Mouse (Mus musculus): ENCODE data around the gene Cetn4. TPM values are rescaled to one million over a fixed set of nuclear protein-coding genes. Genes with fewer than 3 reads are reported as not detected.

Gene Cetn4
- polyA plus RNA-seq, 1 experiment = 7.8 TPM

DNA sequence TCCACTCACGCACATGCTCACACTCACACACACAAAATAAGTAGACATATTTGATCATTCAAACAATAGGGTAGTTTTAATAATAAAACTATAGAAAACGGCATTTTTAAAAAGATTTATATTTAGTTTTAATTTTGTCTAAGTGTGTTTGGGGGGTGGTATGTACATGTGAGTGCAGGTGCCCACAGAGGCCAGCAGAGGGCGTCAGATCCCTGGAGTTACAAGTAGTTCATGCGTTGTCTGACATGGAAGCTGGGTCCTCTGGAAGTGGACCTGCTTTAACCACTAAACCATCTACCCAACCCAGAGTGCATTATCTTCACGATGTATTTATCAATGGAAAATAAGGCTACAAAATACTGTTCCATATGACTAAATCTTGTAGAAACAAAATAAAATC is 28.6 kb upstream of the Cetn4 start:
- Histone ChIP-seq H3K36me3 (replicated peaks; ENCODE audit: low read length) (no peaks in the 10 kb centered on the region), H3K9me3 (no peaks in the 10 kb centered on the region), H3K4me3 (replicated peaks) (no peak overlapping the region), H3K4me1 (no peaks in the 10 kb centered on the region), H3K27me3 (replicated peaks) (peaks cover 38% of the 10 kb centered on the region)
- TF ChIP-seq FLI1 (IDR thresholded peaks at IDR 0.05; ENCODE audit: low read length) = no peak
- no peak for TF ChIP-seq GATA1 (IDR thresholded peaks at IDR 0.05; ENCODE audit: borderline replicate concordance, low read length)

DNA sequence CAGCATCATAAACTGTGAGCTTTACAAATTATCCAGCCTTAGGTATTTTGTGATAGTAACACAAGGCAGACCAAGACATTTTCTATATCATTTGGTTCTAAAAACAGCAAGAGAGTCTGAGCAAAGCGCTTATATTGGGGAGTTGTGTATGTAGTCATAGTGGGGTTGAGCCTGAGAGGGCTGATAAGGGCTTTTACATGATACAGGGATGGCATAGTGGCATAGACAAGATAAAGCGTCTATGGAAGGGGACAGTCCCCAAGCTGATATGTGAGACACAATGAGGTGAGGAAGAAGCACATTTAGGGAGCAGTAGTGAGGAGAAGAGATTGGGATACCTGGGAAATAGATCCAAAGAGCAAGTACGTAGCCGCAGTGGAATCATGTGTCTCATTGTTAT is 21.5 kb upstream of the Cetn4 start:
- Histone ChIP-seq H3K4me3 (replicated peaks) (no peak overlapping the region), H3K9me3 (no peaks in the 10 kb centered on the region), H3K4me1 (peaks cover 15% of the 10 kb centered on the region), H3K27me3 (replicated peaks) (peaks cover 24% of the 10 kb centered on the region), H3K36me3 (replicated peaks; ENCODE audit: low read length) (no peaks in the 10 kb centered on the region)
- TF ChIP-seq FLI1 (IDR thresholded peaks at IDR 0.05; ENCODE audit: low read length) (no peak), GATA1 (IDR thresholded peaks at IDR 0.05; ENCODE audit: borderline replicate concordance, low read length) (no peak)

DNA sequence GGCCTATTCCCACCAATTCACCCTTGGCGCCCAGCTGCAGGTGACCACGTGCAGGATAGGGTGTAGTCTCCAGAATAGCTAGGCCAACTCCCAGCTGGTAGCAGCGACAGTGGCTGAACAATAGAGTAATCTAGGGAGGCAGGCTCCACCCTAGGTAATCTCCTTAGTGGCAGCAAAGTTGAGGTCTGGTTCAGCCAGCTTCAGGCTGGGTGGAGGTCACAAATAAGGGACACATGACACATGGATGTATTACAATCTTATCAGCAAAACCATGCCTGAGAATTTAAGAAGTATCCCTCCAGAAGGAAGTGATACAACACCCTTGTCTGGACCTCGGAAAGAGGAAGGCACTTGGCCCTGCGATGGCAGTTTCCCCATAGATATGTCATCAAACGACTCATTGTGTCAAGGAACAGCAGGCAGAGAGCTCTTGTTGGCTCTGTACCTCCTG is 19.5 kb upstream of the Cetn4 start:
- Histone ChIP-seq H3K27me3 (replicated peaks) (peaks cover 23% of the 10 kb centered on the region), H3K4me1 (peaks cover 22% of the 10 kb centered on the region), H3K9me3 (no peaks in the 10 kb centered on the region), H3K36me3 (replicated peaks; ENCODE audit: low read length) (no peaks in the 10 kb centered on the region), H3K4me3 (replicated peaks) (peak overlapping the region; percentile 43)
- TF ChIP-seq FLI1 (IDR thresholded peaks at IDR 0.05; ENCODE audit: low read length) = no peak

DNA sequence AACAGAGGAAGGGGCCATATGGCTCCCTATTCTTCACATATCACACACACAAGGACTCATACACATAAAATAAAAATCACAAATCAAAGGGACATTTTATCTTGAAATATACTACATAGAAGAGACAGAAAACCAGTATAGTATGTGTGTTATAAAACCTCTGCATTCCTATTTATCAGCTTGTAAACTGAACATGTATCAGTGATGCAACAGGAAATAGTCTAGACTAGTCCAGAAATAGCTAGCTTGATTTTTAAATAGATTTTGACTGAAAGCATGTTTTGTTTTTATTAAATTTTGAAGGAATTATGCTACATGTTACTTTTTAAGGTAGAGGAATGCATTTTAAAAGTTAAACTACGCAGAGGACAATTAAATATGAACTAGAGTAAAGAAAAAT is 17.5 kb upstream of the Cetn4 start:
- peaks cover 19% of the 10 kb centered on the region for H3K27me3 ChIP-seq (replicated peaks)
- peaks cover 38% of the 10 kb centered on the region for H3K4me1 ChIP-seq
- TF ChIP-seq FLI1 (IDR thresholded peaks at IDR 0.05; ENCODE audit: low read length) (no peak), GATA1 (IDR thresholded peaks at IDR 0.05; ENCODE audit: borderline replicate concordance, low read length) (no peak)
- no peaks in the 10 kb centered on the region for H3K36me3 ChIP-seq (replicated peaks; ENCODE audit: low read length)
- no peaks in the 10 kb centered on the region for H3K9me3 ChIP-seq
- H3K4me3 ChIP-seq (replicated peaks) = no peak overlapping the region

DNA sequence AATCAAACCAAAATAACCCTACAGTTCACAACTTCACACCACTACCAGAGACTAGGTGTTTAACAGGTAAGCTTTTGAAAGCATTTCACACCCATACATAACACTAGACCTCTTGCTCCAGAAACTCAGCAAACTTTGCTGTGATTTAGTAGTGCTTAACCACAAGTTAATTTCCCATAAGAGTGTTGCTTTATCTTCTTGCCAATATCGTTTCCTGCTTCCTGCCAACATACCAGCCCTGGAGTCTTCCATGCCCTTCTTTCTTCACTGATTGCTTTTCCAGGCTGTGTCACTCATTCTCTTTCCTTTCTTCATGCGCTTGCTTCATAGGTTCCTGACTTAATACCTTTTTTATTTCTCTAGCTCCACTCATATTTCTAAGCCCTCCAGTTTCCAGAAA is 16.0 kb upstream of the Cetn4 start:
- TF ChIP-seq FLI1 (IDR thresholded peaks at IDR 0.05; ENCODE audit: low read length) (no peak), GATA1 (IDR thresholded peaks at IDR 0.05; ENCODE audit: borderline replicate concordance, low read length) (no peak)
- H3K36me3 ChIP-seq (replicated peaks; ENCODE audit: low read length) = no peaks in the 10 kb centered on the region
- H3K9me3 ChIP-seq = no peaks in the 10 kb centered on the region
- peaks cover 14% of the 10 kb centered on the region for H3K27me3 ChIP-seq (replicated peaks)
- H3K4me3 ChIP-seq (replicated peaks) = no peak overlapping the region
- H3K4me1 ChIP-seq = peaks cover 47% of the 10 kb centered on the region

DNA sequence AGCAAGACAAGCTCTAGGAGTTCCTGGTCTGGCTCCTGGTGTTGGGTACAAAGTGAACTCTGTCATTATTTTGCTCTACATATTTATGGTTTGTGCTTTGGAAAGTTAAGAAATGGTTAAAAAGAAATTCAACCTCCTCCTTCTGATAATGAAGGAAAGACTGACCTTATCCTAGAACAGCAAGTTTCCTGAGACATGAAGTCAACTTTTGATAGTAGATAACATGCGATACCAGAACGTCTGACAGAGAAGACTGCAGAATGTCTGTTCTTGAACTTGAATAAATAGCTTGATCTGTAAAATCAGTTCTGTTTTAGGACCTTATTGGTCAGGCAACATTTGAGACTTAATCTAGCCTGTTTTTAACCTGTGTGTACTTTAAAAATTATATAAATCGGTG is 14.1 kb upstream of the Cetn4 start:
- TF ChIP-seq FLI1 (IDR thresholded peaks at IDR 0.05; ENCODE audit: low read length) = no peak
- TF ChIP-seq GATA1 (IDR thresholded peaks at IDR 0.05; ENCODE audit: borderline replicate concordance, low read length) = no peak
- Histone ChIP-seq H3K27me3 (replicated peaks) (peaks cover 14% of the 10 kb centered on the region), H3K4me3 (replicated peaks) (no peak overlapping the region), H3K36me3 (replicated peaks; ENCODE audit: low read length) (peaks cover 5% of the 10 kb centered on the region), H3K4me1 (peaks cover 38% of the 10 kb centered on the region), H3K9me3 (no peaks in the 10 kb centered on the region)

DNA sequence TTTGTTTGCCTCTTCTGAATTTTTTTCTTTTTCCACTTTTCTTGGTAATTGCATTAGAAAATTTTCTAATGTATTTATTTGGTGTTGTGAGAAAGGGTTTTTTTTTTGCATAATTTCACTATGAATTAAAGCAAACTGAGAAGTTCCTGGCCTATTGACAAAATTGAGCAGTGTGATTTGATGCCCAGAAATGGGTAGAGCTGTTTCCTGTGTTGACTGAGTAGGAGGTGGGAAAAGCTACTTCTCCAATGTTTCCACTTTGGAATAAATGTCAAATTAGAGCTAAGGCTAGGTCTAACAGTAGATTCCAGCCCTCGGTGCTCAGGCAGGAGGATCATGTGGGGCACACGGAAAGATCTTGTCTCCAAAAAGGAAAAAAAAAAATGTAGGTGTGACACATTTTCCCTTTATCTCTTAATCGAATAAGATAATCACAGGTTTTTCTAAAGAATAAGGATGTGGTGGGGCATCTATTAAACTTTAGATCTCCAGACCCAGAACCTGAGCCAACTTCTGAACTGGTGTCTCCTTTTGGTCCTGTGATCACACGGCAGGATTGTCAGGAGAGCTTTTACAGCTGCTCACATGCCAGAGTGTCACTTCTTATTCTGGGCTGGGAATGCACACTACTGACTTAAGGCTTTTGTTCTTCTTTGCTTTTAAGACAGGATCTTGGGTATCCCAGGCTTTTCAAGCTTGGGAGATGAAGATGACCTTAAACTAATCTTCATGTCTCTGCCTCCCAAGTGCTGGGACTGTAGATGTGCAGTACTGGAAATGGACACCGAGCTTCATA is 13.0 kb upstream of the Cetn4 start:
- Histone ChIP-seq H3K4me3 (replicated peaks) (no peak overlapping the region), H3K9me3 (no peaks in the 10 kb centered on the region), H3K36me3 (replicated peaks; ENCODE audit: low read length) (peaks cover 15% of the 10 kb centered on the region), H3K4me1 (peaks cover 33% of the 10 kb centered on the region), H3K27me3 (replicated peaks) (peaks cover 12% of the 10 kb centered on the region)
- TF ChIP-seq FLI1 (IDR thresholded peaks at IDR 0.05; ENCODE audit: low read length) = no peak

DNA sequence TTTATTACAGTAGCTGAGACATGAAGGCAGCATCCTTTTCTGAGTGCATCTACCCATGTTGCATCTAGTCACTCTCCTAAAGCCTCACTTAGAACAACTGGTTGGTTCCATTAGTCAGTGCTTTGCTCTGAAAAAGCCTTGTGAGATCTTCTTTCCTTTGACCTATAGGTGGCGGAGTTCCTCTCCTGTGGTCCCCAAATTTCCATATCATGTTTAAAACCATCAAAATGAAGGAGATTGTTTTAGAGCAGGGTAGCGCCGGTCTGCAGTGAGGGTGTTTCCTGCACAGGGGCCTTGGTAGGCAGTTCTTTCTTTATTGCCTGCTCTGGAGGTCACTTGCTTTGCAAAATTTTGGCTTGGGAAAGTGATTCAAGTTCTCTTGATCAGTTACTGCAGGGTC is 11.8 kb upstream of the Cetn4 start:
- Histone ChIP-seq H3K4me3 (replicated peaks) (no peak overlapping the region), H3K36me3 (replicated peaks; ENCODE audit: low read length) (peaks cover 27% of the 10 kb centered on the region), H3K27me3 (replicated peaks) (peaks cover 8% of the 10 kb centered on the region), H3K9me3 (no peaks in the 10 kb centered on the region), H3K4me1 (peaks cover 34% of the 10 kb centered on the region)
- TF ChIP-seq GATA1 (IDR thresholded peaks at IDR 0.05; ENCODE audit: borderline replicate concordance, low read length) = no peak
- no peak for TF ChIP-seq FLI1 (IDR thresholded peaks at IDR 0.05; ENCODE audit: low read length)

DNA sequence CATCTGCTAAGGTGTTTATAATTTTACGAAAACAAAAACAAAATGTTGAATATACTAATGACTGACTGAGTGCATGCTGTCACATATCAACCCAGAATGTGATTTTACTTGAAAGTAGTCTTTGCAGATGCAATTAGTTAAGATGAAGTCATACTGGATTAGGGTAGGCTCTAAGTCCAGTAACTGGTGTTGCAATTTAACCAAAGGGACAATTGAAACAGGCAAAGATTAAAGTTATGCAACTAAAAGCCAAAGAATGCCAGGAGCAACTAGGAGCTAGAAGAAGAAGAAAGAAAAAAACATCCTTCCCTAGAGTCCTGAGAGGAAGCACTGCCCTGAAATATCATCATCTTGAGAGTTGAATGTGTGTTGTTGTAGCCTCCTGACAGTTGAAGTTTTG is 3.7 kb upstream of the Cetn4 start:
- peaks cover 31% of the 10 kb centered on the region for H3K4me1 ChIP-seq
- H3K36me3 ChIP-seq (replicated peaks; ENCODE audit: low read length) = peaks cover 39% of the 10 kb centered on the region
- no peaks in the 10 kb centered on the region for H3K27me3 ChIP-seq (replicated peaks)
- H3K4me3 ChIP-seq (replicated peaks) = no peak overlapping the region
- TF ChIP-seq FLI1 (IDR thresholded peaks at IDR 0.05; ENCODE audit: low read length) (no peak), GATA1 (IDR thresholded peaks at IDR 0.05; ENCODE audit: borderline replicate concordance, low read length) (no peak)
- H3K9me3 ChIP-seq = no peaks in the 10 kb centered on the region

DNA sequence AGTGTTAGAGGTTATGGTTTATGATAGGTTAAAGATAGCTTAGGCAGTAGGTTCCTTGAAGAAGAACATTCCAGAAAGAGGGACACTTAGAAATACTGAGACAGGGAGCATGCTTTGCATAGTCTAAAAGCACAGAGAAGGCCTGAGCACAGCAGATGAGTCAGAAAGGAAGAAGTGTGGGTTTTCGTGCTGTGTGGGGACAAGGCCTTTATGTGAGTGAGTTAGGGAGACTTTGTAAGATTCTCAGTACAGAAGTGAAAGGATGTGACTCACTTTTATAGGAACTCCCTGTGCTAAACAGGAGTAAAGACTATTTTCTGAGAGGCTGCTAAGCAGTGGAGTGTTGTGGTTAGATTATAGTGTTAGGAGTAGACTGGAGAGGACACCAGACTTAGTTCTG is 863 bp upstream of the Cetn4 start:
- peaks cover 13% of the 10 kb centered on the region for H3K36me3 ChIP-seq (replicated peaks; ENCODE audit: low read length)
- H3K4me3 ChIP-seq (replicated peaks) = peak overlapping the region; percentile 96
- H3K9me3 ChIP-seq = no peaks in the 10 kb centered on the region
- H3K4me1 ChIP-seq = peaks cover 28% of the 10 kb centered on the region
- H3K27me3 ChIP-seq (replicated peaks) = no peaks in the 10 kb centered on the region
- no peak for TF ChIP-seq FLI1 (IDR thresholded peaks at IDR 0.05; ENCODE audit: low read length)
- no peak for TF ChIP-seq GATA1 (IDR thresholded peaks at IDR 0.05; ENCODE audit: borderline replicate concordance, low read length)
